ENCODE assay signal across 23 mouse cellular contexts in the genomic region with DNA sequence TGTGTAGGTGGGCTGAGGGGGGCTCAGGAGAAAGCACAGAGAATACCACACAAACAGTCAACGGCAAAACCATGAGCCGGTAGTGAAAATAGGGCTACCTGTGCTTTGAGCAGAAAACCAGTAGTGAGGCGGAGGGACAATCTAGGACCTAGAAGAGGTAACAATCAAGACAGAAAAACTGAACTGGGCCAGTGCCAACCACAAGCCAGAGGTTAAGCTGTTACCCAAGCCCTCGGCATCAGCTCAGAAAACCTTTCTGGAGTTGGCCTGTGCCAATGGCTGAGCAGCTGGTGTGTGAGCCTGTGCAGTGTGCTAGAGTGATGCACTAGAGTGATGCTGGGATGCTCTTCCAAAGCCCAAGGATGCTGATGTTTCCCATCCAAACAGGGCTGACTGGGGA.
DNase-seq lines count a peak whose midpoint lies in the region; ATAC-seq and TF ChIP-seq lines count a peak whose summit lies in the region.
"Had no signal": no experiment of that assay in that cellular context is flagged by ENCODE, and none has a peak within 500 bp of the region (broad histone marks: within the 10 kb centered on the region; RNA-seq: fewer than 3 reads in every experiment).

No protein-coding gene starts in this region.

- H3K27me3 ChIP-seq in midbrain, embryonic 11.5 days (ENCODE audit: control insufficient read depth, insufficient read depth, low read length), result no peaks in the 10 kb centered on the region
- no peaks in the 10 kb centered on the region for H3K27me3 ChIP-seq in midbrain, embryonic 13.5 days
- H3K27me3 ChIP-seq: forebrain, embryonic 13.5 days; heart, embryonic 12.5 days; heart, embryonic 15.5 days; hindbrain, embryonic 13.5 days had no signal

- peak overlapping the region; percentile 39; the same call in 1 of the 2 replicates for H3K27ac ChIP-seq in layer of hippocampus, adult 2 months
- H3K27ac ChIP-seq in midbrain, embryonic 11.5 days (ENCODE audit: low read depth, low read length), result no peak overlapping the region
- H3K27ac ChIP-seq in midbrain, embryonic 13.5 days, result no peak overlapping the region
- H3K27ac ChIP-seq: forebrain, embryonic 10.5 days; forebrain, embryonic 13.5 days; heart, embryonic 15.5 days; hindbrain, embryonic 10.5 days; hindbrain, embryonic 13.5 days had no signal

- H3K9me3 ChIP-seq in midbrain, embryonic 11.5 days (ENCODE audit: control insufficient read depth, low read length), result no peaks in the 10 kb centered on the region
- no peaks in the 10 kb centered on the region for H3K9me3 ChIP-seq in midbrain, embryonic 13.5 days
- H3K9me3 ChIP-seq: forebrain, embryonic 10.5 days; forebrain, embryonic 13.5 days; heart, embryonic 12.5 days; heart, embryonic 15.5 days; hindbrain, embryonic 10.5 days; hindbrain, embryonic 13.5 days had no signal

- no peak overlapping the region for H3K4me2 ChIP-seq in midbrain, embryonic 11.5 days
- H3K4me2 ChIP-seq in midbrain, embryonic 13.5 days (replicated peaks), result no peak overlapping the region
- H3K4me2 ChIP-seq: forebrain, embryonic 13.5 days; heart, embryonic 12.5 days; heart, embryonic 15.5 days; hindbrain, embryonic 13.5 days had no signal

- H3K4me1 ChIP-seq in midbrain, embryonic 11.5 days (ENCODE audit: control insufficient read depth, insufficient read depth, low read length), result peaks cover 3% of the 10 kb centered on the region; the same call in 1 of the 2 replicates
- peaks cover 34% of the 10 kb centered on the region for H3K4me1 ChIP-seq in midbrain, embryonic 13.5 days (replicated peaks)

- H3K4me3 ChIP-seq in layer of hippocampus, adult 2 months, result no peak overlapping the region
- no peak overlapping the region for H3K4me3 ChIP-seq in midbrain, embryonic 11.5 days (ENCODE audit: low read depth, low read length)
- no peak overlapping the region for H3K4me3 ChIP-seq in midbrain, embryonic 13.5 days (replicated peaks)
- H3K4me3 ChIP-seq: forebrain, embryonic 10.5 days; forebrain, embryonic 13.5 days; heart, embryonic 12.5 days; heart, embryonic 15.5 days; hindbrain, embryonic 10.5 days; hindbrain, embryonic 13.5 days had no signal

- no peaks in the 10 kb centered on the region; the same call in 1 of the 2 replicates for H3K36me3 ChIP-seq in midbrain, embryonic 11.5 days (ENCODE audit: control insufficient read depth, insufficient read depth, low read length)
- H3K36me3 ChIP-seq in midbrain, embryonic 13.5 days, result peaks cover 4% of the 10 kb centered on the region
- H3K36me3 ChIP-seq: forebrain, embryonic 10.5 days; heart, embryonic 12.5 days; heart, embryonic 15.5 days had no signal

- no peak for ATAC-seq in midbrain, embryonic 11.5 days (ENCODE audit: low FRiP score)
- ATAC-seq in midbrain, embryonic 13.5 days, result no peak
- ATAC-seq: CD4-positive, CD25-positive, alpha-beta regulatory T cell, adult 4 months; forebrain, embryonic 13.5 days; forebrain, embryonic 16.5 days; hindbrain, embryonic 16.5 days had no signal

- DNase-seq in kidney, adult 11 months, result peak; percentile 17
- DNase-seq in kidney, postnatal 10 days, result no peak
- no peak for DNase-seq in layer of hippocampus, adult 2 months (ENCODE audit: low spot score in 2 of 2)
- no peak for DNase-seq in layer of hippocampus, adult 11-12 months (ENCODE audit: low spot score)
- peak; percentile 26 for DNase-seq in midbrain, embryonic 11.5 days (ENCODE audit: low spot score, missing footprints)
- DNase-seq: adrenal gland, adult 2 months; adrenal gland, postnatal 14 days; cerebellum, adult 11 months; cerebellum, adult 8-10 months; gastrocnemius, postnatal 25 days; heart, adult 18-20 months; heart, postnatal 10 days; heart, postnatal 36 days had no signal

- 97% methylated on average over 4 of the region's 4 CpGs for WGBS in midbrain, embryonic 11.5 days
- WGBS in midbrain, embryonic 13.5 days, result 94% methylated on average over 4 of the region's 4 CpGs

- no peak overlapping the region for H3K9ac ChIP-seq in midbrain, embryonic 11.5 days (ENCODE audit: low read length)
- no peak overlapping the region for H3K9ac ChIP-seq in midbrain, embryonic 13.5 days (replicated peaks)
- H3K9ac ChIP-seq: forebrain, embryonic 13.5 days; heart, embryonic 12.5 days; heart, embryonic 15.5 days; hindbrain, embryonic 13.5 days had no signal

- no peak for TF ChIP-seq CTCF in layer of hippocampus, adult 2 months (conservative IDR thresholded peaks at IDR 0.05)

Comparison
In these comparisons a context has a peak if more than half of its experiments do, and no peak if none do; other contexts are left out.
1. DNase-seq: peak in kidney, adult 11 months (single experiment) and midbrain, embryonic 11.5 days (single experiment); none in kidney, postnatal 10 days (single experiment), layer of hippocampus, adult 2 months (0 of 2) and layer of hippocampus, adult 11-12 months (single experiment).